Mouse (Mus musculus): ENCODE data around the gene Cftr. TPM values are rescaled to one million over a fixed set of nuclear protein-coding genes. Genes with fewer than 3 reads are reported as not detected.
A peak's percentile ranks its signal among the peaks of the same experiment; 100 is the strongest.

The Cftr gene
- total and polyA plus RNA-seq, 2 experiments from 2014 or later: 0.04 TPM; not detected in 1

GRCm38 (mm10) chr6:18169618-18170017 is 869 bp upstream of the Cftr start:
- ATAC-seq (ENCODE audit: insufficient read depth, low read depth): no peak
- no peak for DNase-seq (ENCODE audit: low spot score)
- Histone ChIP-seq H3K4me3 (ENCODE audit: low read depth, low read length) (no peak overlapping the region), H3K27ac (ENCODE audit: low read depth) (no peak overlapping the region), H3K9me3 (replicated peaks; ENCODE audit: control insufficient read depth, low read length) (no peaks in the 10 kb centered on the region), H3K27me3 (ENCODE audit: control insufficient read depth, insufficient read depth, low read length) (0 out of 2 replicates have a peak, but pooled peaks cover 7% of the 10 kb centered on the region), H3K9ac (replicated peaks; ENCODE audit: low read depth, low read length) (no peak overlapping the region), H3K4me1 (ENCODE audit: control insufficient read depth, insufficient read depth) (no peaks in the 10 kb centered on the region), H3K4me2 (ENCODE audit: low read depth, low read length) (no peak overlapping the region), H3K36me3 (replicated peaks; ENCODE audit: control insufficient read depth, insufficient read depth, low read length) (no peaks in the 10 kb centered on the region)
- TF ChIP-seq EP300 (IDR thresholded peaks at IDR 0.05; ENCODE audit: low read depth) (no peak), CTCF (IDR thresholded peaks at IDR 0.05; ENCODE audit: low read depth) (no peak)
- 87% methylated on average over 1 of the region's 1 CpGs for WGBS

DNA sequence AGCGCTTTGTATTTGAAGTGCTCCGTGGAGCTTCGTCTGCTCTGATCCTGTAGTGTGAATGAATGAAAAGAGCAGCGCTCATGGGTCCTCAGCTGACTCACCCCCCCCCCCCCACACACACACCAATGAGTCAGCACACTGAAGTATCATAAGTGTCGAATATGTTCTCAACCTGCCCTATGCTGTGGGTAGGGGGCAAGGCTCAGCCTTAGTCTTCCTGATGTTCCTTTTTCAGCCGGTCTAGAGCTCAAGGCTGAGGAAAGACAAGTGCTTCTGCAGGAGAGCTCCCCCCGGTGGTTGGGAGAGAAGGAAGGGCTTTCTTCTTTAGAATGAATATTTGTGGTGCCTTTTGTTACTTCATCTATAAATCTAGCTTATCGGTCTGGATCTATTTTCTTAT is 1.1 kb downstream of the Cftr start:
- no peak overlapping the region for H3K4me2 ChIP-seq (ENCODE audit: low read depth, low read length)
- no peak for ATAC-seq (ENCODE audit: insufficient read depth, low read depth)

DNA sequence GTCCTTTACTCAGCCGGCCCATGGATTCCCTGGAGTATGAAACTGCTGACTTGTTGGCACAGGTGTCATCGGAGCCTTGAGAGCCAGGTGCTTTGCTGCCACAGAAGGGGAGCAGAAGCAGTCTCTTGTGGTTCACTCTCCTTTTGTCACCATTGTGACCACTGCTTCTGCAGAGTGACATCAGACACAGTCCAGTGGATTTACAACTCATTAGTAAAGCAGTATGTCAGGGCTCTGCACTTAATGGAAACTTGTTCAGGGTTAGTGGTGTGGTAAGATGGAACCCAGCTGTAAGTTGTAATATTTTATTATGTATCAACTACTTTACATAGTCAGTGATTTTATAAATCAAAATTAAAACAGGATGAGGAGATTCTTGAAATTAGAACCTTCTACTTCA is 7.0 kb downstream of the Cftr start:
- ATAC-seq (ENCODE audit: insufficient read depth, low read depth) (no peak), DNase-seq (ENCODE audit: low spot score) (no peak)
- H3K9me3 ChIP-seq (replicated peaks; ENCODE audit: control insufficient read depth, low read length): no peaks in the 10 kb centered on the region
- no peak for TF ChIP-seq EP300 (IDR thresholded peaks at IDR 0.05; ENCODE audit: low read depth)
- no peak for TF ChIP-seq CTCF (IDR thresholded peaks at IDR 0.05; ENCODE audit: low read depth)
- no peak overlapping the region for H3K9ac ChIP-seq (replicated peaks; ENCODE audit: low read depth, low read length)
- H3K4me1 ChIP-seq (ENCODE audit: control insufficient read depth, insufficient read depth): no peaks in the 10 kb centered on the region
- no peak overlapping the region for H3K27ac ChIP-seq (ENCODE audit: low read depth)
- 79% methylated on average over 2 of the region's 2 CpGs for WGBS
- no peak overlapping the region for H3K4me2 ChIP-seq (ENCODE audit: low read depth, low read length)
- no peaks in the 10 kb centered on the region for H3K27me3 ChIP-seq (ENCODE audit: control insufficient read depth, insufficient read depth, low read length)
- no peaks in the 10 kb centered on the region for H3K36me3 ChIP-seq (replicated peaks; ENCODE audit: control insufficient read depth, insufficient read depth, low read length)
- H3K4me3 ChIP-seq (ENCODE audit: low read depth, low read length): no peak overlapping the region

More for the DNA sequence above, 1.1 kb downstream of the Cftr start:
- Histone ChIP-seq H3K4me3 (ENCODE audit: low read depth, low read length) (no peak overlapping the region), H3K9ac (replicated peaks; ENCODE audit: low read depth, low read length) (no peak overlapping the region), H3K9me3 (replicated peaks; ENCODE audit: control insufficient read depth, low read length) (no peaks in the 10 kb centered on the region), H3K27me3 (ENCODE audit: control insufficient read depth, insufficient read depth, low read length) (0 out of 2 replicates have a peak, but pooled peaks cover 7% of the 10 kb centered on the region), H3K4me1 (ENCODE audit: control insufficient read depth, insufficient read depth) (no peaks in the 10 kb centered on the region), H3K36me3 (replicated peaks; ENCODE audit: control insufficient read depth, insufficient read depth, low read length) (no peaks in the 10 kb centered on the region), H3K27ac (ENCODE audit: low read depth) (no peak overlapping the region)
- peak; percentile 13 for DNase-seq (ENCODE audit: low spot score)
- 46% methylated on average over 8 of the region's 8 CpGs for WGBS
- no peak for TF ChIP-seq EP300 (IDR thresholded peaks at IDR 0.05; ENCODE audit: low read depth)
- TF ChIP-seq CTCF (IDR thresholded peaks at IDR 0.05; ENCODE audit: low read depth): peak; percentile 45

GRCm38 (mm10) chr6:18180665-18181064 is 10.2 kb downstream of the Cftr start:
- ATAC-seq (ENCODE audit: insufficient read depth, low read depth) (no peak), DNase-seq (ENCODE audit: low spot score) (no peak)
- Histone ChIP-seq H3K4me3 (ENCODE audit: low read depth, low read length) (no peak overlapping the region), H3K4me1 (ENCODE audit: control insufficient read depth, insufficient read depth) (no peaks in the 10 kb centered on the region), H3K9me3 (replicated peaks; ENCODE audit: control insufficient read depth, low read length) (no peaks in the 10 kb centered on the region), H3K27ac (ENCODE audit: low read depth) (no peak overlapping the region), H3K9ac (replicated peaks; ENCODE audit: low read depth, low read length) (no peak overlapping the region), H3K36me3 (replicated peaks; ENCODE audit: control insufficient read depth, insufficient read depth, low read length) (no peaks in the 10 kb centered on the region), H3K4me2 (ENCODE audit: low read depth, low read length) (no peak overlapping the region), H3K27me3 (ENCODE audit: control insufficient read depth, insufficient read depth, low read length) (no peaks in the 10 kb centered on the region)
- WGBS: 89% methylated on average over 3 of the region's 3 CpGs
- no peak for TF ChIP-seq CTCF (IDR thresholded peaks at IDR 0.05; ENCODE audit: low read depth)
- no peak for TF ChIP-seq EP300 (IDR thresholded peaks at IDR 0.05; ENCODE audit: low read depth)

DNA sequence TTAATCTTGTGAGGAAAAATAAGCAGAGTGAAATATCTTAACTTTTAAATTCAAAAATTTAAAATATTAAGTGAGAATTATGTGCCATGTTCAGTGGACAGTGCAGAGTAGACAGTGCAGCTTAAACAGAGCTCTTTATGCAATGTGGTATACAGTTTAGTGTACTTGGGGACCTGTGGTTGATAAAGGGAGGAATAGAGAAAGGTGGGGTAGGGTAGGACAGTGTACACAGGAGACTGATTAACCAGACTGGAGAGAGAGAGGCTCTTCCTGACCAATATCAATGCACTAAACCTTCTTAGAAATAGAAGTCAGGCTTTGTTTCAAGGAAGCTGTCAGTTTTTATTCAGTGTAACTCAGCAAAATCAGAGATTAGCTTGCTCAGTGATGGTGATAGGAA is 12.4 kb downstream of the Cftr start:
- DNase-seq (ENCODE audit: low spot score) (no peak), ATAC-seq (ENCODE audit: insufficient read depth, low read depth) (no peak)
- Histone ChIP-seq H3K9ac (replicated peaks; ENCODE audit: low read depth, low read length) (no peak overlapping the region), H3K4me1 (ENCODE audit: control insufficient read depth, insufficient read depth) (no peaks in the 10 kb centered on the region), H3K4me2 (ENCODE audit: low read depth, low read length) (no peak overlapping the region), H3K36me3 (replicated peaks; ENCODE audit: control insufficient read depth, insufficient read depth, low read length) (no peaks in the 10 kb centered on the region), H3K4me3 (ENCODE audit: low read depth, low read length) (no peak overlapping the region), H3K27me3 (ENCODE audit: control insufficient read depth, insufficient read depth, low read length) (no peaks in the 10 kb centered on the region), H3K9me3 (replicated peaks; ENCODE audit: control insufficient read depth, low read length) (no peaks in the 10 kb centered on the region), H3K27ac (ENCODE audit: low read depth) (no peak overlapping the region)
- TF ChIP-seq EP300 (IDR thresholded peaks at IDR 0.05; ENCODE audit: low read depth) (no peak), CTCF (IDR thresholded peaks at IDR 0.05; ENCODE audit: low read depth) (no peak)

- no peaks in the 10 kb centered on the region for H3K36me3 ChIP-seq (replicated peaks; ENCODE audit: control insufficient read depth, insufficient read depth, low read length)
- H3K4me1 ChIP-seq (ENCODE audit: control insufficient read depth, insufficient read depth): no peaks in the 10 kb centered on the region
- 23% methylated on average over 1 of the region's 1 CpGs for WGBS
- H3K4me3 ChIP-seq (ENCODE audit: low read depth, low read length): no peak overlapping the region
- no peak for DNase-seq (ENCODE audit: low spot score)
- no peak for TF ChIP-seq EP300 (IDR thresholded peaks at IDR 0.05; ENCODE audit: low read depth)
- no peak for TF ChIP-seq CTCF (IDR thresholded peaks at IDR 0.05; ENCODE audit: low read depth)
- H3K9ac ChIP-seq (replicated peaks; ENCODE audit: low read depth, low read length): no peak overlapping the region
- no peak for ATAC-seq (ENCODE audit: insufficient read depth, low read depth)
- no peak overlapping the region for H3K27ac ChIP-seq (ENCODE audit: low read depth)
- no peaks in the 10 kb centered on the region for H3K27me3 ChIP-seq (ENCODE audit: control insufficient read depth, insufficient read depth, low read length)
- H3K4me2 ChIP-seq (ENCODE audit: low read depth, low read length): no peak overlapping the region
- H3K9me3 ChIP-seq (replicated peaks; ENCODE audit: control insufficient read depth, low read length): no peaks in the 10 kb centered on the region
These were observed 50.2 kb downstream of the Cftr start for GRCm38 (mm10) chr6:18220691-18221090.

All from heart, postnatal 0 days (tissue).